Mouse (Mus musculus) heart, postnatal 0 days (tissue): ENCODE data around the gene Gm4181. TPM values are rescaled to one million over a fixed set of nuclear protein-coding genes. Genes with fewer than 3 reads are reported as not detected.
"Not testable (repeated sequence)": the region's sequence is repeated elsewhere in the genome, so short reads cannot be mapped to it uniquely, and the experiment has no call there.

Experiments
- ATAC-seq: fragments of 200-750 bp; cut with Nextera tagmentation; 2 replicates; pipeline ENCODE4 v1.8.0; 2017; ENCODE audit warnings: low read depth, moderate number of reproducible peaks, moderate library complexity; ENCODE audit not compliant: insufficient read depth
- DNase-seq: peaks from one replicate; pipeline ENCODE4 v3.0.0-alpha.2; 2016; ENCODE audit warnings: low spot score
- H3K27ac ChIP-seq: fragments of 300-500 bp; sonication (generic); 2 replicates; pipeline ENCODE4 v1.5.1; 2014; ENCODE audit warnings: low read depth, mild to moderate bottlenecking
- H3K27me3 ChIP-seq: fragments of 300-500 bp; sonication (generic); 2 replicates; pipeline ENCODE4 v1.6.1; 2014; ENCODE audit warnings: low read length, mixed read lengths; ENCODE audit not compliant: control insufficient read depth, insufficient read depth
- H3K36me3 ChIP-seq: fragments of 300-500 bp; sonication (generic); replicated peaks from 2 replicates; pipeline ENCODE4 v1.6.1; 2014; ENCODE audit warnings: low read length, mixed read lengths; ENCODE audit not compliant: control insufficient read depth, insufficient read depth
- H3K4me1 ChIP-seq: fragments of 300-500 bp; sonication (generic); 2 replicates; pipeline ENCODE4 v1.6.1; 2014; ENCODE audit warnings: antibody characterized with exemption; ENCODE audit not compliant: control insufficient read depth, insufficient read depth
- H3K4me2 ChIP-seq: fragments of 300-500 bp; sonication (generic); 2 replicates; pipeline ENCODE4 v1.6.1; 2014; ENCODE audit warnings: low read depth, mild to moderate bottlenecking, low read length, moderate library complexity
- H3K4me3 ChIP-seq: fragments of 300-500 bp; sonication (generic); 2 replicates; pipeline ENCODE4 v1.5.1; 2014; ENCODE audit warnings: low read depth, low read length
- H3K9ac ChIP-seq: fragments of 300-500 bp; sonication (generic); replicated peaks from 2 replicates; pipeline ENCODE4 v1.6.1; 2014; ENCODE audit warnings: low read depth, low read length, mixed read lengths
- H3K9me3 ChIP-seq: fragments of 300-500 bp; sonication (generic); replicated peaks from 2 replicates; pipeline ENCODE4 v1.6.1; 2016; ENCODE audit warnings: low read length; ENCODE audit not compliant: control insufficient read depth
- CTCF ChIP-seq: IDR thresholded peaks from 2 replicates; pipeline ENCODE4 v1.5.1; 2016; ENCODE audit warnings: antibody characterized with exemption, control low read depth, low read depth
- EP300 ChIP-seq: IDR thresholded peaks from 2 replicates; pipeline ENCODE4 v1.6.1; 2016; ENCODE audit warnings: antibody characterized with exemption, low read depth
- WGBS: fragments of 180-500 bp; shearing (Covaris S2); extraction: QIAGEN DNeasy Blood & Tissue Kit; methylation state at CpG from one replicate; pipeline ENCODE4 v1.1.7; 2014; 5-methylcytosine and 5-hydroxymethylcytosine counted together
- polyA plus RNA-seq: library from polyadenylated mRNA; unstranded; fragments of >200 nt; fragmentation: Nextera tagmentation; extraction: Ambion mirVana; gene quantifications from 2 replicates; pipeline ENCODE4 v1.2.1, GENCODE M21; 2015
- total RNA-seq: library from RNA; depleted of rRNA; stranded (reverse); fragments of >200 nt; gene quantifications from 2 replicates; pipeline ENCODE4 v1.2.3, GENCODE M21; 2014; ENCODE audit warnings: low replicate concordance; rRNA removed

The Gm4181 gene
- not detected in 2 replicates for total RNA-seq
- polyA plus RNA-seq = not detected in 2 replicates

GRCm38 (mm10) chr14:51635566-51635965 is at the start of gene Gm4181:
Gene Gm4181 (minus strand): TSS chr14:51635666.
- 63% methylated on average over 1 of the region's 1 CpGs for WGBS
- ATAC-seq = not testable (repeated sequence)

GRCm38 (mm10) chr14:51677269-51677668 is 41.8 kb upstream of the Gm4181 start:
- Histone ChIP-seq H3K9me3 (no peaks in the 10 kb centered on the region), H3K36me3 (no peaks in the 10 kb centered on the region), H3K4me3 (no peak overlapping the region), H3K4me1 (no peaks in the 10 kb centered on the region), H3K27ac (no peak overlapping the region), H3K4me2 (no peak overlapping the region), H3K9ac (no peak overlapping the region), H3K27me3 (no peaks in the 10 kb centered on the region)
- TF ChIP-seq CTCF (no peak), EP300 (no peak)
- ATAC-seq = no peak
- 85% methylated on average over 5 of the region's 5 CpGs for WGBS
- DNase-seq = no peak

More at GRCm38 (mm10) chr14:51635566-51635965, at the start of gene Gm4181:
- H3K27me3 ChIP-seq, H3K9ac ChIP-seq, H3K4me1 ChIP-seq, H3K4me2 ChIP-seq, H3K36me3 ChIP-seq, H3K9me3 ChIP-seq, DNase-seq, H3K27ac ChIP-seq, H3K4me3 ChIP-seq: not testable (repeated sequence)

DNA sequence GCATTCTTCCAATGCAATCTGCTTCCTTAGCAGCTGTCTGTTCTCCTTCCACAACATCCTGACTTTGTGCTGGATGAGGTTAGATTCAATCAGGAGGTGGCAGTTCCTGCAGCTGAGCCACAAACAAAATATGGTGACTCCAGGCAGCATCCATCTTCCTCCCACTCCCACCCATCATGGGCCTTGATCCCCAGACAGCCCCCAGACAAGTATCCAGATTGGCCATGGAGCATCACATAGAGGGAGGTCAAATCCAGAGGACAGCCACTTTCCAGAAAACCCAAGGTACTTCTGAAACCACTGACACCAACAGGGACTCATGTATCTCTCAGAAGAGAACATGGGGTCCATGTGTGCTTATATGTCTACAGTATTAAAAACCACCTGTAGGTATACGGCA is 3.0 kb downstream of the Gm4181 start:
- not testable (repeated sequence) for H3K36me3 ChIP-seq, H3K4me2 ChIP-seq, H3K4me3 ChIP-seq, DNase-seq, H3K9me3 ChIP-seq, H3K27ac ChIP-seq, H3K27me3 ChIP-seq, H3K9ac ChIP-seq, H3K4me1 ChIP-seq, ATAC-seq
- 81% methylated on average over 1 of the region's 1 CpGs for WGBS

DNA sequence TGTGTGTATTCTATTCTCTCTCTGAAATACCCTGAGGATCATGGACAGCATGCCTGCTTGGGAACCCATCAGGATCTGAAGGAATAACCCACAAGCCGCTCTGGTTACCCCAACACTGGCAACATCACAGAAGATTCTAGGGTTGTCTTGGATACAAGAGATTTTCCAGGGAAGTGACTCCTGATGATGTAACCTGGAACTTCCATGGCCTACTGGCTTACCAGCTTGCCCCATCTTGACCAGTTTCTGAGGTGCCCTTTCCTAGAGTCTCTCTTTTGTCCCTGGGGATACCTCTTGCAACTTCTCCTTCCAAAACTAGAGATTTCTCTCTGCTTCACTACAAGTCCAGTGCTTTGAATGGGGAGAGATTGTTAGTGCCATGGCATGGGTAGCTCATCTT is 24.3 kb downstream of the Gm4181 start, which contains the start of gene Gm17078:
Gene Gm17078 (minus strand): TSS at position 101 of the 400 bp plus-strand sequence.
- no peak for ATAC-seq

DNA sequence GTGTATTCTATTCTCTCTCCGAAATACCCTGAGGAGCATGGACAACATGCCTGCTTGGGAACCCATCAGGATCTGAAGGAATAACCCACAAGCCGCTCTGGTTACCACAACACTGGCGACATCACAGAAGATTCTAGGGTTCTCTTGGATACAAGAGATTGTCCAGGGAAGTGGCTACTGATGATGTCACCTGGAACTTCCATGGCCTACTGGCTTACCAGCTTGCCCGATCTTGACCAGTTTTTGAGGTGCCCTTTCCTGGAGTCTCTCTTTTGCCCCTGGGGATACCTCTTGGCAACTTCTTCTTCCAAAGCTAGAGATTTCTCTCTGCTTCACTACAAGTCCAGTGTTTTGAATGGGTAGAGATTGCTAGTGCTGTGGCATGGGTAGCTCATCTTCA is 43.4 kb downstream of the Gm4181 start, which contains the start of gene Gm17174:
Gene Gm17174 (minus strand): TSS at position 101 of the 400 bp plus-strand sequence.
- H3K4me2 ChIP-seq, H3K9ac ChIP-seq, H3K27ac ChIP-seq, DNase-seq, H3K36me3 ChIP-seq, H3K4me3 ChIP-seq, H3K27me3 ChIP-seq, H3K4me1 ChIP-seq, H3K9me3 ChIP-seq, ATAC-seq: not testable (repeated sequence)
- 76% methylated on average over 4 of the region's 4 CpGs for WGBS

More for the DNA sequence above, 24.3 kb downstream of the Gm4181 start, which contains the start of gene Gm17078:
- no peak within 1 kb of the TSS for H3K9ac ChIP-seq
- no peaks in the 10 kb centered on the region for H3K36me3 ChIP-seq
- no peak for DNase-seq
- H3K4me2 ChIP-seq = no peak within 1 kb of the TSS
- H3K9me3 ChIP-seq = no peaks in the 10 kb centered on the region
- no peak within 1 kb of the TSS for H3K27ac ChIP-seq
- 52% methylated on average over 1 of the region's 1 CpGs for WGBS
- no peaks in the 10 kb centered on the region for H3K27me3 ChIP-seq
- no peak for TF ChIP-seq CTCF
- no peak for TF ChIP-seq EP300
- H3K4me1 ChIP-seq = no peaks in the 10 kb centered on the region
- no peak within 1 kb of the TSS for H3K4me3 ChIP-seq

Other genes with a start within 250 kb of the Gm4181 start
- not detected in 2 replicates for gene Vmn2r88, start 224.8 kb downstream of the Gm4181 start, total RNA-seq
- gene Vmn2r88, start 224.8 kb downstream of the Gm4181 start, polyA plus RNA-seq = not detected in 2 replicates
- gene Vmn2r89, start 183.8 kb downstream of the Gm4181 start, total RNA-seq = not detected in 2 replicates
- not detected in 2 replicates for gene Vmn2r89, start 183.8 kb downstream of the Gm4181 start, polyA plus RNA-seq
- gene Gm5622, start 82.9 kb downstream of the Gm4181 start, total RNA-seq = not detected in 2 replicates
- gene Gm5622, start 82.9 kb downstream of the Gm4181 start, polyA plus RNA-seq = not detected in 2 replicates
- gene Gm17175, start 61.6 kb downstream of the Gm4181 start, total RNA-seq = not detected in 2 replicates
- not detected in 2 replicates for gene Gm17175, start 61.6 kb downstream of the Gm4181 start, polyA plus RNA-seq
- not detected in 2 replicates for gene Gm17174, start 43.5 kb downstream of the Gm4181 start, total RNA-seq
- gene Gm17174, start 43.5 kb downstream of the Gm4181 start, polyA plus RNA-seq = not detected in 2 replicates
- gene Gm17078, start 24.4 kb downstream of the Gm4181 start, total RNA-seq = not detected in 2 replicates
- not detected in 2 replicates for gene Gm17078, start 24.4 kb downstream of the Gm4181 start, polyA plus RNA-seq
- gene Gm17079, start 59.8 kb upstream of the Gm4181 start, total RNA-seq = not detected in 2 replicates
- gene Gm17079, start 59.8 kb upstream of the Gm4181 start, polyA plus RNA-seq = not detected in 2 replicates
- not detected in 2 replicates for gene Gm5800, start 81.5 kb upstream of the Gm4181 start, total RNA-seq
- not detected in 2 replicates for gene Gm5800, start 81.5 kb upstream of the Gm4181 start, polyA plus RNA-seq
- not detected in 2 replicates for gene Ang4, start 137.9 kb upstream of the Gm4181 start, total RNA-seq
- gene Ang4, start 137.9 kb upstream of the Gm4181 start, polyA plus RNA-seq = not detected in 2 replicates
- gene AY358078, start 164.4 kb upstream of the Gm4181 start, total RNA-seq = not detected in 2 replicates
- gene AY358078, start 164.4 kb upstream of the Gm4181 start, polyA plus RNA-seq = not detected in 2 replicates
- gene Ear6, start 218.0 kb upstream of the Gm4181 start, total RNA-seq = not detected in 2 replicates
- not detected in 2 replicates for gene Ear6, start 218.0 kb upstream of the Gm4181 start, polyA plus RNA-seq
- gene Mettl17, start 249.2 kb upstream of the Gm4181 start, total RNA-seq = 21.6 and 57.0 TPM in 2 replicates
- 27.2 and 37.7 TPM in 2 replicates for gene Mettl17, start 249.2 kb upstream of the Gm4181 start, polyA plus RNA-seq